Mouse (Mus musculus): ENCODE measurements around the gene Gadd45gip1.

Gadd45gip1 gene

GRCm38 (mm10) chr8:84809941-84810280 is 21.4 kb upstream of the Gadd45gip1 start:
- no peak for TF ChIP-seq GATA4 (IDR thresholded peaks at IDR 0.05; ENCODE audit: insufficient replicate concordance, low read length)

GRCm38 (mm10) chr8:84810896-84811295 is 20.4 kb upstream of the Gadd45gip1 start:
- no peak for TF ChIP-seq GATA4 (IDR thresholded peaks at IDR 0.05; ENCODE audit: insufficient replicate concordance, low read length)

GRCm38 (mm10) chr8:84811303-84811702 is 20.0 kb upstream of the Gadd45gip1 start:
- TF ChIP-seq GATA4 (IDR thresholded peaks at IDR 0.05; ENCODE audit: insufficient replicate concordance, low read length) = no peak

- TF ChIP-seq GATA4 (IDR thresholded peaks at IDR 0.05; ENCODE audit: insufficient replicate concordance, low read length) = no peak
Measured at GRCm38 (mm10) chr8:84813059-84813458, 18.3 kb upstream of the Gadd45gip1 start.

GRCm38 (mm10) chr8:84813830-84814229 is 17.5 kb upstream of the Gadd45gip1 start:
- TF ChIP-seq GATA4 (IDR thresholded peaks at IDR 0.05; ENCODE audit: insufficient replicate concordance, low read length) = no peak

- TF ChIP-seq GATA4 (IDR thresholded peaks at IDR 0.05; ENCODE audit: insufficient replicate concordance, low read length) = no peak
Measured at GRCm38 (mm10) chr8:84814240-84814554, 17.1 kb upstream of the Gadd45gip1 start.

- no peak for TF ChIP-seq GATA4 (IDR thresholded peaks at IDR 0.05; ENCODE audit: insufficient replicate concordance, low read length)
Measured at GRCm38 (mm10) chr8:84814555-84815441, 16.5 kb upstream of the Gadd45gip1 start.

- no peak for TF ChIP-seq GATA4 (IDR thresholded peaks at IDR 0.05; ENCODE audit: insufficient replicate concordance, low read length)
Measured at GRCm38 (mm10) chr8:84815547-84815946, 15.8 kb upstream of the Gadd45gip1 start.

- TF ChIP-seq GATA4 (IDR thresholded peaks at IDR 0.05; ENCODE audit: insufficient replicate concordance, low read length) = no peak
Measured at GRCm38 (mm10) chr8:84816117-84816516, 15.2 kb upstream of the Gadd45gip1 start.

GRCm38 (mm10) chr8:84822723-84823122 is 8.6 kb upstream of the Gadd45gip1 start, which contains the start of gene Dand5:
Dand5 (minus strand) TSS chr8:84822823.
- no peak for TF ChIP-seq GATA4 (IDR thresholded peaks at IDR 0.05; ENCODE audit: insufficient replicate concordance, low read length)

GRCm38 (mm10) chr8:84823653-84824052 is 7.7 kb upstream of the Gadd45gip1 start:
- TF ChIP-seq GATA4 (IDR thresholded peaks at IDR 0.05; ENCODE audit: insufficient replicate concordance, low read length) = no peak

- no peak for TF ChIP-seq GATA4 (IDR thresholded peaks at IDR 0.05; ENCODE audit: insufficient replicate concordance, low read length)
Measured at GRCm38 (mm10) chr8:84825636-84826035, 5.7 kb upstream of the Gadd45gip1 start.

- no peak for TF ChIP-seq GATA4 (IDR thresholded peaks at IDR 0.05; ENCODE audit: insufficient replicate concordance, low read length)
Measured at GRCm38 (mm10) chr8:84832034-84832717, 854 bp downstream of the Gadd45gip1 start.

- TF ChIP-seq GATA4 (IDR thresholded peaks at IDR 0.05; ENCODE audit: insufficient replicate concordance, low read length) = no peak
Measured at GRCm38 (mm10) chr8:84832759-84833742, 1.7 kb downstream of the Gadd45gip1 start.
